Mouse (Mus musculus): Measurements from ENCODE around the gene Anapc2. TPM values are rescaled to one million over a fixed set of nuclear protein-coding genes. Genes with fewer than 3 reads are reported as not detected.

Anapc2 gene
- total RNA-seq, 2 experiments from 2014 or later = 83.0 to 83.3 TPM

- no peak for DNase-seq
Measured at GRCm38 (mm10) chr2:25273010-25273409, 732 bp downstream of the Anapc2 start.

GRCm38 (mm10) chr2:25278928-25279882 lies 6.9 kb downstream of the Anapc2 start:
- DNase-seq = peak; percentile 75 to 78

- no peak for DNase-seq
Measured at GRCm38 (mm10) chr2:25285551-25285950, 13.3 kb downstream of the Anapc2 start.

- DNase-seq = no peak
Measured at GRCm38 (mm10) chr2:25286314-25286713, 14.0 kb downstream of the Anapc2 start.

- DNase-seq = peak in 1 of 2 experiments; percentile 48
Measured at GRCm38 (mm10) chr2:25286837-25287636, 14.8 kb downstream of the Anapc2 start.

- no peak for DNase-seq
Measured at GRCm38 (mm10) chr2:25287927-25288649, 15.8 kb downstream of the Anapc2 start, which contains the start of gene Tmem210. Gene Tmem210 (plus strand): TSS chr2:25288145.

- DNase-seq = no peak
Measured at GRCm38 (mm10) chr2:25288734-25289345, 16.6 kb downstream of the Anapc2 start.

- peak in 1 of 2 experiments; percentile 34 for DNase-seq
Measured at GRCm38 (mm10) chr2:25289651-25290050, 17.4 kb downstream of the Anapc2 start, which contains the start of gene Lrrc26. Gene Lrrc26 (plus strand): TSS chr2:25289915.

- peak; percentile 75 for DNase-seq
Measured at GRCm38 (mm10) chr2:25290101-25290815, 18.0 kb downstream of the Anapc2 start.

GRCm38 (mm10) chr2:25290816-25291130 lies 18.5 kb downstream of the Anapc2 start:
- DNase-seq = peak; percentile 52 to 56

- DNase-seq = no peak
Measured at GRCm38 (mm10) chr2:25291184-25292053, 19.1 kb downstream of the Anapc2 start.

GRCm38 (mm10) chr2:25292054-25292544 lies 19.8 kb downstream of the Anapc2 start:
- DNase-seq = peak in 1 of 2 experiments; percentile 38

GRCm38 (mm10) chr2:25292856-25293255 lies 20.6 kb downstream of the Anapc2 start:
- DNase-seq = peak in 1 of 2 experiments; percentile 61

GRCm38 (mm10) chr2:25293706-25294105 lies 21.4 kb downstream of the Anapc2 start:
- no peak for DNase-seq

- no peak for DNase-seq
Measured at GRCm38 (mm10) chr2:25297093-25297492, 24.8 kb downstream of the Anapc2 start.

- no peak for DNase-seq
Measured at GRCm38 (mm10) chr2:25298046-25298445, 25.8 kb downstream of the Anapc2 start.

GRCm38 (mm10) chr2:25303452-25303851 lies 31.2 kb downstream of the Anapc2 start:
- no peak for DNase-seq

- DNase-seq = no peak
Measured at GRCm38 (mm10) chr2:25303931-25304656, 31.8 kb downstream of the Anapc2 start.
